Mouse (Mus musculus) forebrain, embryonic 14.5 days (tissue): ENCODE data around the gene Mab21l3. TPM values are rescaled to one million over a fixed set of nuclear protein-coding genes. Genes with fewer than 3 reads are reported as not detected.

Experiments
- polyA plus RNA-seq: library from polyadenylated mRNA; unstranded; fragments of >200 nt; fragmentation: Nextera tagmentation; extraction: Ambion mirVana; gene quantifications from 2 replicates; pipeline ENCODE4 v1.2.1, GENCODE M21; 2014

The Mab21l3 gene
- polyA plus RNA-seq, 1 experiment from 2014 or later: 0.42 TPM

Other genes with a start within 250 kb of the Mab21l3 start
- gene Atp1a1, start 244.3 kb downstream of the Mab21l3 start, polyA plus RNA-seq: 50.8 and 64.9 TPM in 2 replicates
- gene Slc22a15, start 75.5 kb upstream of the Mab21l3 start, polyA plus RNA-seq: 4.0 and 4.4 TPM in 2 replicates
- 18.4 and 20.5 TPM in 2 replicates for gene Nhlh2, start 161.1 kb upstream of the Mab21l3 start, polyA plus RNA-seq
- 0.48 TPM in 2 replicates for gene Casq2, start 237.5 kb upstream of the Mab21l3 start, polyA plus RNA-seq